Mouse (Mus musculus) lung, embryonic 16.5 days (tissue): ENCODE measurements around the gene Ggt6. TPM values are rescaled to one million over a fixed set of nuclear protein-coding genes. Genes with fewer than 3 reads are reported as not detected.

ENCODE experiments used
- ATAC-seq: fragments of 200-750 bp; cut with Nextera tagmentation; 2 replicates; pipeline ENCODE4 v1.8.0; 2017; ENCODE audit warnings: low read depth, mild to moderate bottlenecking, moderate library complexity
- H3K27ac ChIP-seq: fragments of 300-500 bp; sonication (generic); 2 replicates; pipeline ENCODE4 v1.5.1; 2014; ENCODE audit warnings: mild to moderate bottlenecking, control low read depth, low read length
- H3K27me3 ChIP-seq: fragments of 300-500 bp; sonication (generic); 2 replicates; pipeline ENCODE4 v1.6.1; 2014; ENCODE audit warnings: low read depth, low read length, mixed read lengths; ENCODE audit not compliant: control insufficient read depth, insufficient read depth
- H3K36me3 ChIP-seq: fragments of 300-500 bp; sonication (generic); 2 replicates; pipeline ENCODE4 v1.6.1; 2014; ENCODE audit warnings: low read length; ENCODE audit not compliant: control insufficient read depth, insufficient read depth
- H3K4me1 ChIP-seq: fragments of 300-500 bp; sonication (generic); replicated peaks from 2 replicates; pipeline ENCODE4 v1.6.1; 2014; ENCODE audit warnings: low read length, mixed read lengths; ENCODE audit not compliant: control insufficient read depth, insufficient read depth
- H3K4me2 ChIP-seq: fragments of 300-500 bp; sonication (generic); 2 replicates; pipeline ENCODE4 v1.6.1; 2014; ENCODE audit warnings: low read depth, low read length, control low read depth
- H3K4me3 ChIP-seq: fragments of 300-500 bp; sonication (generic); 2 replicates; pipeline ENCODE4 v1.5.1; 2014; ENCODE audit warnings: mild to moderate bottlenecking, low read length, control low read depth
- H3K9ac ChIP-seq: fragments of 300-500 bp; sonication (generic); 2 replicates; pipeline ENCODE4 v1.6.1; 2014; ENCODE audit warnings: low read length, control low read depth
- H3K9me3 ChIP-seq: fragments of 300-500 bp; sonication (generic); 2 replicates; pipeline ENCODE4 v1.6.1; 2016; ENCODE audit warnings: low read length; ENCODE audit not compliant: control insufficient read depth
- WGBS: fragments of 180-500 bp; shearing (Covaris S2); extraction: QIAGEN DNeasy Blood & Tissue Kit; methylation state at CpG from one replicate; pipeline ENCODE4 v1.1.7; 2014; 5-methylcytosine and 5-hydroxymethylcytosine counted together
- polyA plus RNA-seq: library from polyadenylated mRNA; unstranded; fragments of >200 nt; fragmentation: Nextera tagmentation; extraction: Ambion mirVana; gene quantifications from 2 replicates; pipeline ENCODE4 v1.2.1, GENCODE M21; 2015

Ggt6 gene
- polyA plus RNA-seq, 1 experiment from 2014 or later = not detected

DNA sequence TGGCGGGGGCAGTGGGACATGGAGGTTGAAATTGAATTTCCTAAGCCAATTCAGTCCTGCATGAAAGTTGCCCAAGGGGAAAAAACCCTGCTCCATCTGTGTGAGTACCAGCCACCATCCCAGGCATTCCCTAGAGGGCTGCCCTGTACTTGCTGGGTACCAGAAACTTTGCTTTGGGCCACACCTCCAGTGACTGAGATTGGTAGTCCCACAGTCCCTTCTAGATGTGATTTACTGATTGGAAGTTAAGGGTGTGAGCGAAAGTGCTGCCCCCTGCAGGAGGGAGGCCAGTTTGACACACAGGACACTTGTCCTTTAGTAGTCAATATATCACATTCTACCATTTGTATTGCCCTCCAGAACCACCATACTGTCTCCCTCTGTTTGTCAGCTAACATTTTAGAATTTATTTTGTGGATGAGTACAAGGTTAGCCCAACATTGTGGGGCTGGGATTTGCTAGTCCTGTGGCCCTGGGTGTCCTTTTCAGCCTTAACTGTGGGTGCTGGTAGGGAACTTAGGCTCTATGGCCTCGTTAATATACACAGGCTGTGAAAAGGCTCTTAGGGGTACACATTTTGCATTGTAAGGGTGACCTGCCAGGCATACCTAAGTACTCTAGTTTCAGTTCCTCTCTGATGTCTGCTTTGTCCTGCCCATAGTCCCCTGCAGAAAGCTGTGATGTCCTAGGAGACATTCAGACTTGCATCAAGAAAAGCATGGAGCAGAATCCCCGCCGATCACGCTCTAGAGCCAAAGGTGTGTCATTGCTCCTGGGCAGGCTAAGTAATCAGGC lies 11.2 kb downstream of the Ggt6 start:
- H3K27me3 ChIP-seq = no peaks in the 10 kb centered on the region
- H3K9me3 ChIP-seq = no peaks in the 10 kb centered on the region
- peaks cover 85% of the 10 kb centered on the region for H3K36me3 ChIP-seq
- peaks cover 9% of the 10 kb centered on the region for H3K4me1 ChIP-seq
- ATAC-seq = peak; percentile 4; the same call in 1 of the 2 replicates
- no peak overlapping the region for H3K27ac ChIP-seq
- H3K9ac ChIP-seq = no peak overlapping the region
- 90% methylated on average over 6 of the region's 6 CpGs for WGBS
- H3K4me2 ChIP-seq = no peak overlapping the region
- H3K4me3 ChIP-seq = no peak overlapping the region

DNA sequence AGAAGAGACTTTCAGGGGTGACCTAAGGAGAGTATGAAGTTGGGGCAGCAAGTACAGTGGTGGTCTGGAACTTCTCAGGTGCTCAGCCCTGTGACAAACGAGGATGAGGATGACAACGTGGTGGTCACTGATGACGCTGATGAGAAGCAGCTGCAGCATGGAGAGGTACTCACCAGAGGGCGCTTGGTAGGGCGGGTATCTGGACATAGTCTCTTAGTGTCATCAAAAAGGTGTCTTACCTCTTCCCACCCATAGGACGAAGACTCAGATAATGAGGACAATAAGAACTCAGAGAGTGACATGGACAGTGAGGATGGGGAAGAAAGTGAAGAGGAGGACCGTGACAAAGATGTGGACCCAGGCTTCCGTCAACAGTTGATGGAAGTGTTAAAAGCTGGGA lies 12.1 kb downstream of the Ggt6 start:
- ATAC-seq = no peak
- Histone ChIP-seq H3K27me3 (no peaks in the 10 kb centered on the region), H3K27ac (no peak overlapping the region), H3K9ac (no peak overlapping the region), H3K4me3 (no peak overlapping the region), H3K36me3 (peaks cover 86% of the 10 kb centered on the region), H3K4me2 (no peak overlapping the region), H3K4me1 (peaks cover 1% of the 10 kb centered on the region; the same call in 1 of the 2 replicates), H3K9me3 (no peaks in the 10 kb centered on the region)
- 73% methylated on average over 8 of the region's 8 CpGs for WGBS

- no peak overlapping the region for H3K27ac ChIP-seq
- no peaks in the 10 kb centered on the region for H3K4me1 ChIP-seq
- H3K4me3 ChIP-seq = no peak overlapping the region
- no peak for ATAC-seq
- no peak overlapping the region for H3K4me2 ChIP-seq
- no peaks in the 10 kb centered on the region for H3K9me3 ChIP-seq
- 81% methylated on average over 3 of the region's 3 CpGs for WGBS
- peaks cover 39% of the 10 kb centered on the region for H3K36me3 ChIP-seq
- H3K27me3 ChIP-seq = no peaks in the 10 kb centered on the region
- no peak overlapping the region for H3K9ac ChIP-seq
These were observed 16.9 kb downstream of the Ggt6 start for GRCm38 (mm10) chr11:72452140-72452665.

- Histone ChIP-seq H3K27ac (0 out of 2 replicates have a peak overlapping the region, but pooled peaks have one; percentile 4), H3K4me1 (no peaks in the 10 kb centered on the region; the same call in 1 of the 2 replicates), H3K9ac (no peak overlapping the region), H3K9me3 (no peaks in the 10 kb centered on the region), H3K36me3 (peaks cover 30% of the 10 kb centered on the region), H3K27me3 (no peaks in the 10 kb centered on the region), H3K4me3 (no peak overlapping the region), H3K4me2 (no peak overlapping the region)
- ATAC-seq = no peak
- WGBS = 56% methylated on average over 15 of the region's 15 CpGs
These were observed 18.0 kb downstream of the Ggt6 start for GRCm38 (mm10) chr11:72453105-72453953.

DNA sequence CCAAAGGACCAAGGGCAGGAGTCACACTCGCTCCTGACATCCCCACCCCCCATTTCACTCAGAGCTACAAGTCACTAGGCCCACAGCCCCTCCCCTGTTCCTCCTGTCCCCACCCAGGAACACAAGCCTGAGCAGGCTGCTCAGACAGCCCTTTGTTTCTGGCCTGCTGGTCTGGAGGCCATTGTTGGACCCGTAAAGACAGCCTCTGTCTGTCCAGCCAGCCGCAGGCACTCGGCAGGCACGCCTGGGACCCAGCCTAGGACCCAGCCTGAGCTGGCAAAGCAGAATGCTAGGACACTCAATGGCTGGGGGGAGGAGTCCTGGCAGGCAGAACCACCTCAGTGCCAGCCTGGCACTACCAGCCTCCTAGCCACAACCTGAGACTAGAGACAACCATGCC lies 20.4 kb downstream of the Ggt6 start:
- Histone ChIP-seq H3K36me3 (peaks cover 7% of the 10 kb centered on the region), H3K9me3 (no peaks in the 10 kb centered on the region), H3K4me1 (no peaks in the 10 kb centered on the region; the same call in none of the 2 replicates), H3K4me2 (no peak overlapping the region), H3K4me3 (no peak overlapping the region), H3K27me3 (no peaks in the 10 kb centered on the region), H3K9ac (no peak overlapping the region), H3K27ac (no peak overlapping the region)
- no peak for ATAC-seq
- 52% methylated on average over 5 of the region's 5 CpGs for WGBS

GRCm38 (mm10) chr11:72457995-72458496 lies 22.7 kb downstream of the Ggt6 start:
- no peaks in the 10 kb centered on the region for H3K9me3 ChIP-seq
- 43% methylated on average over 12 of the region's 12 CpGs for WGBS
- no peak overlapping the region for H3K4me3 ChIP-seq

DNA sequence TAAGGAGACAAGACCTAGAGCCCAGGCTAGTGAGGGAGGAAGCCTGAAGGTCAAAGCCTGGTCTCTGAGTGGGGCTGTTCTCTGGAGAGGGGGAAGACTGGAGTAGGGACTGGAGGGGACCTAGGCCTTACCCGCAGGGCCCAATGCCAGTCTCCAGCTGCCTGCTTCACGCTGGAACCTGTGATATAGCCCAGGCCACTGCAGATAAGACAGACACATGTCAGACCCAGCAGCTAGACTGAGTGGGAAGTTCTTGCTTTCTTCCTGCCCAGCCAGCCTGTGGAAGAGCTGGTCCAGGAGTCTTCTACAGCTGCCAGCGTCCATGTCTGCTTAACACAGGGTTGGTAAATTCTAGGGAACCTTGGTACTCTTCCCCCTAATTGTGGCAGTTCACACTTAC lies 23.2 kb downstream of the Ggt6 start:
- WGBS = 61% methylated on average over 3 of the region's 3 CpGs
- no peaks in the 10 kb centered on the region for H3K27me3 ChIP-seq
- no peak; the same call in 1 of the 2 replicates for ATAC-seq
- no peak overlapping the region for H3K9ac ChIP-seq
- no peaks in the 10 kb centered on the region for H3K9me3 ChIP-seq
- peak overlapping the region; percentile 62 for H3K27ac ChIP-seq
- peaks cover 4% of the 10 kb centered on the region for H3K4me1 ChIP-seq
- H3K4me2 ChIP-seq = no peak overlapping the region
- H3K36me3 ChIP-seq = no peaks in the 10 kb centered on the region
- no peak overlapping the region for H3K4me3 ChIP-seq

More at GRCm38 (mm10) chr11:72457995-72458496, 22.7 kb downstream of the Ggt6 start:
- no peaks in the 10 kb centered on the region for H3K27me3 ChIP-seq
- H3K4me2 ChIP-seq = no peak overlapping the region
- peak; percentile 91 for ATAC-seq
- no peak overlapping the region for H3K9ac ChIP-seq
- H3K36me3 ChIP-seq = no peaks in the 10 kb centered on the region
- peaks cover 4% of the 10 kb centered on the region for H3K4me1 ChIP-seq
- H3K27ac ChIP-seq = peak overlapping the region; percentile 62

GRCm38 (mm10) chr11:72461500-72461981 lies 26.2 kb downstream of the Ggt6 start:
- Histone ChIP-seq H3K4me2 (no peak overlapping the region), H3K4me3 (no peak overlapping the region), H3K9me3 (no peaks in the 10 kb centered on the region), H3K9ac (no peak overlapping the region), H3K4me1 (peaks cover 26% of the 10 kb centered on the region), H3K27me3 (no peaks in the 10 kb centered on the region), H3K27ac (no peak overlapping the region), H3K36me3 (no peaks in the 10 kb centered on the region)
- no peak for ATAC-seq
- 26% methylated on average over 5 of the region's 5 CpGs for WGBS

GRCm38 (mm10) chr11:72464821-72465220 lies 29.5 kb downstream of the Ggt6 start:
- no peak for ATAC-seq
- no peak overlapping the region for H3K4me2 ChIP-seq
- WGBS = 68% methylated on average over 3 of the region's 3 CpGs
- no peaks in the 10 kb centered on the region for H3K27me3 ChIP-seq
- no peak overlapping the region for H3K9ac ChIP-seq
- peaks cover 57% of the 10 kb centered on the region for H3K4me1 ChIP-seq
- H3K9me3 ChIP-seq = no peaks in the 10 kb centered on the region
- H3K27ac ChIP-seq = no peak overlapping the region
- no peak overlapping the region for H3K4me3 ChIP-seq
- H3K36me3 ChIP-seq = no peaks in the 10 kb centered on the region
